Mouse (Mus musculus) Patski (cell line): ENCODE measurements around the gene Msrb3. TPM values are rescaled to one million over a fixed set of nuclear protein-coding genes. Genes with fewer than 3 reads are reported as not detected.
A peak's percentile ranks its signal among the peaks of the same experiment; 100 is the strongest.

ENCODE experiments used
- ATAC-seq: fragments of 100-300 bp; one replicate; pipeline ENCODE4 v1.8.0; 2021
- CTCF ChIA-PET: fragments of 350-600 bp; sonication (Branson Sonifier 250); formaldehyde crosslinking; loops from one replicate; lab custom pipeline; 2022; ENCODE audit warnings: inconsistent platforms; lab: Charles Lee
- POLR2A ChIA-PET: fragments of 350-600 bp; sonication (Branson Sonifier 250); formaldehyde crosslinking; loops from one replicate; lab custom pipeline; 2022; ENCODE audit warnings: antibody characterized with exemption, inconsistent platforms; lab: Charles Lee
- DNase-seq: peaks from one replicate; pipeline ENCODE4 v3.0.0-alpha.2; 2011; ENCODE audit warnings: low read depth, low spot score
- H3K27me3 ChIP-seq: fragments of 371-371 bp; one replicate; pipeline ENCODE4 v1.5.1; 2021
- CTCF ChIP-seq: fragments of 100-300 bp; IDR thresholded peaks from one replicate; pipeline ENCODE4 v1.5.1; 2021
- in situ Hi-C: fragments of 300-500 bp; cut with MboI; formaldehyde crosslinking; loops from 3 replicates; pipeline ENCODE4 v1.11.1; 2018; ENCODE audit warnings: low pct_unique_long_range_greater_than_20kb, mixed read lengths
- polyA plus RNA-seq: library from polyadenylated mRNA; unstranded; gene quantifications from one replicate; pipeline ENCODE4 v1.2.3, GENCODE M21; 2021

Msrb3 gene
- polyA plus RNA-seq, 1 experiment from 2014 or later, result 36.9 TPM

DNA sequence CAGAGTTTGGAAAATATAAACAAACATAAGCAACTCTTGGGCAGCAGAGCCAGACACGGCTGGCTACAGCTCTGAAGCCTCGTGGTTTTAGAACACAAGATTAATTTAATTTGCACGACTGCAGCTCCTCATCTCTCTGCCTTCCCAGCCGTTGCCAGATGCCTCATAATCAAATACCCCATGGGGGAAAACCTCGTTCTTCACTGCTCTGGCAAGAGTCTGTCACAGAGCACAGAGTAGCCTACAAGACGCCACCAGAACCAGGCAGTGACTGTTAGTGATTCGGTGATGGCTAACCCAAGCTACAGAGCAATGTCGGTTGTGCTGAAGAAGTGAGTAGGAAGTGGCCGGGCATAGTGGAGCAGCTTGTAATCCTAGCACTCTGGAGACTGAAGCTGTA is 2.8 kb upstream of the Msrb3 start:
- in situ Hi-C loops, result no loop called here
- DNase-seq (no peak), ATAC-seq (no peak)
- no peak for TF ChIP-seq CTCF
- ChIA-PET CTCF (no interaction called here), POLR2A (no interaction called here)
- H3K27me3 ChIP-seq, result no peaks in the 10 kb centered on the region

DNA sequence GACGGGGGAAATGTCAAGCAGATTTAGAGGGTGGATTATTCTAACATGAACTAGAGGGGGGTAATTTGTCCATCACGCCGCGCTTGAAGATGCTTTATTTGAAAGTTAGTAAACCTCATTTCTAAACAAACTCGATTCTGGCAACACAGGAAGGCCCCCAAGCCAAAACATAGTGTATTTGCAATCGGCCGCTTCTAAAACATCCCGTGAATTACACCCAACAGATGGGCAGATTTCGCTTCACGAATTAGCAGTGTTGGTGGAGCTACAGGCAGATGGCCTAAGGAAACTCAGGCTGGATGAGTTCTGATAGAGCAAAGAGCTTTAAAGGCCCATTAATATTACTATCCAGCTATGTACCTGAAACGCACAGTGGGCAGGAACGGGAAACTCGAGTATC is 1.2 kb upstream of the Msrb3 start:
- DNase-seq (no peak), ATAC-seq (no peak)
- in situ Hi-C loops, result no loop called here
- no peaks in the 10 kb centered on the region for H3K27me3 ChIP-seq
- TF ChIP-seq CTCF, result no peak
- POLR2A ChIA-PET, result interaction anchor here (0.6 to 0.7 kb wide), 2 partner anchors 295 to 363 kb away, joined by 3 read pairs; no protein-coding TSS in a partner anchor
- CTCF ChIA-PET, result interaction anchor here (1.4 to 2.0 kb wide), 3 partner anchors 12 to 133 kb away, joined by 4 to 5 read pairs (median 4); no protein-coding TSS in a partner anchor

DNA sequence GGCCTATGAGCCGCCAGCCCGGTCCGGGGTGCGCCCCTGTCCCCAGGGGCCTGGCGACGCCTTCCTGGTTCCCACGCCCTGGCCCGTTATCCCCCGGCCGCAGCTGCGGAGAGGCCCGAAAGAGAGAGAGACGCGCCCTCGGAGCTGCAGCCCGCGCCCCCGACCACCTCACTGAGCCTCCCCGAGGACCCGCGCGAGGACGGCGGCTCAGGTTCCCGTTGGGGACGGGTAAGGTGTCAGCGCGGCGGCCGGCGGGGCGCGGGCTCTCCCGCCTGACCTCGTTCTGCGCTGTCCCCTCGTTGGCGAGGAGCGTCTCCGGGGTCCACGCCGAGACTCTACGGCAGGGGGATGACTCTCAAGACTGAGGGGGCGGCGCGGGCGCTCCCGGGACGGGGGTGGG is 544 bp downstream of the Msrb3 start:
- POLR2A ChIA-PET, result interaction anchor here (0.7 kb wide), 1 partner anchor 243 kb away, joined by 3 read pairs; no protein-coding TSS in a partner anchor
- peak; percentile 58 for ATAC-seq
- CTCF ChIA-PET, result no interaction called here
- no peaks in the 10 kb centered on the region for H3K27me3 ChIP-seq
- in situ Hi-C loops, result no loop called here
- no peak for DNase-seq
- TF ChIP-seq CTCF, result no peak

DNA sequence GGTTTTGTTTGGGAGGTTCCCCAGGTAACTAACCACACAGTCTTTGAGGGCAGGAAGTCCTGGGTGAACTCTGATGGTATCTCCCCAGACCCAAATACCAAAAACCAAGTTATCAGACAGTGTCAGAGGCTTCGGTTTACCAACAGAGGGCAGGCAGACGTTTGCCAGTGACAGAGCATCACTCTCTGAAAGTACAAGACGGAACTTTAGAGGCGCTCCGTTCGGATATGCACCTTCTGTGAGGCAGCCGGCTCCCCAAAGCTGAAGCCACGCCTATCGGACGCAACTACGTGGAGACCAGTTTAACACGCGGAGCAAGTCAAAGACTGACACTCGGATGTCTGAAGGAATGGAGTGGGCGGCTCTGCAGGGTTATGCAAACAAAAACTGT is 3.0 kb downstream of the Msrb3 start:
- no peaks in the 10 kb centered on the region for H3K27me3 ChIP-seq
- DNase-seq (no peak), ATAC-seq (no peak)
- POLR2A ChIA-PET, result no interaction called here
- in situ Hi-C loops, result no loop called here
- no peak for TF ChIP-seq CTCF
- CTCF ChIA-PET, result interaction anchor here (0.9 to 3.4 kb wide), 2 partner anchors 17 to 20 kb away, joined by 4 to 18 read pairs; no protein-coding TSS in a partner anchor

GRCm38 (mm10) chr10:120894978-120895898 is 3.7 kb downstream of the Msrb3 start:
- TF ChIP-seq CTCF, result no peak
- ATAC-seq (no peak), DNase-seq (no peak)
- in situ Hi-C loops, result no loop called here
- ChIA-PET CTCF (interaction anchor here (0.8 to 3.4 kb wide), 3 partner anchors 13 to 19 kb away, joined by 3 to 18 read pairs (median 4); no protein-coding TSS in a partner anchor), POLR2A (interaction anchor here (0.5 to 0.6 kb wide), 2 partner anchors 107 to 615 kb away, joined by 3 to 4 read pairs; no protein-coding TSS in a partner anchor)
- H3K27me3 ChIP-seq, result no peaks in the 10 kb centered on the region

- in situ Hi-C loops, result no loop called here
- TF ChIP-seq CTCF, result no peak
- POLR2A ChIA-PET, result no interaction called here
- ATAC-seq, result no peak
- DNase-seq, result no peak
- CTCF ChIA-PET, result interaction anchor here (3.4 kb wide), 1 partner anchor 18 kb away, joined by 18 read pairs; no protein-coding TSS in a partner anchor
- no peaks in the 10 kb centered on the region for H3K27me3 ChIP-seq
Measured at GRCm38 (mm10) chr10:120893938-120894337, 5.0 kb downstream of the Msrb3 start.

DNA sequence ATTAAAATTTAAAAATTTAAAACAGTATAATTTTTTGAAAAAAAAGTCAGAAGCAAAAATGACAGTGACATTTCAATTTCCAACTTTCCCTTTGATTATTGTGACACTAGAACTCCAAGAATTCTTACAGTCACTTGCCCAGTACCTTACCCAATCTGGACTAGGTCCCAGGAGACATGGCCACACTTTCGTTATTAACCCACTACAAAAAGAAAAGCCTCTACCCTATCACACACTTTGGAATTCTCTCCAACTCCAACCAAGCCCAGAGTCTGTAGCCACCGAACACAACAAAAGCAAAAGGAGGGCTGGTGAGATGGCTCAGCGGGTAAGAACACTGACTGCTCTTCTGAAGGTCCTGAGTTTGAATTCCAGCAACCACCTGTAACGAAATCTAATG is 7.8 kb downstream of the Msrb3 start:
- CTCF ChIA-PET, result interaction anchor here (0.8 to 2.1 kb wide), 2 partner anchors 13 to 15 kb away, joined by 3 to 9 read pairs; no protein-coding TSS in a partner anchor
- no peak for TF ChIP-seq CTCF
- ATAC-seq (no peak), DNase-seq (no peak)
- in situ Hi-C loops, result no loop called here
- no peaks in the 10 kb centered on the region for H3K27me3 ChIP-seq
- POLR2A ChIA-PET, result no interaction called here

GRCm38 (mm10) chr10:120890592-120890991 is 8.3 kb downstream of the Msrb3 start:
- DNase-seq, result no peak
- ChIA-PET POLR2A (no interaction called here), CTCF (interaction anchor here (0.8 to 2.1 kb wide), 2 partner anchors 14 to 15 kb away, joined by 3 to 9 read pairs; no protein-coding TSS in a partner anchor)
- in situ Hi-C loops, result no loop called here
- no peak for TF ChIP-seq CTCF
- no peaks in the 10 kb centered on the region for H3K27me3 ChIP-seq
- ATAC-seq, result no peak

GRCm38 (mm10) chr10:120888531-120888930 is 10.4 kb downstream of the Msrb3 start:
- no peaks in the 10 kb centered on the region for H3K27me3 ChIP-seq
- TF ChIP-seq CTCF, result no peak
- DNase-seq (no peak), ATAC-seq (no peak)
- CTCF ChIA-PET, result interaction anchor here (1.6 to 2.0 kb wide), 2 partner anchors 12 to 145 kb away, joined by 8 to 9 read pairs; partner anchors contain the start of gene Wif1
- POLR2A ChIA-PET, result no interaction called here
- in situ Hi-C loops, result no loop called here

DNA sequence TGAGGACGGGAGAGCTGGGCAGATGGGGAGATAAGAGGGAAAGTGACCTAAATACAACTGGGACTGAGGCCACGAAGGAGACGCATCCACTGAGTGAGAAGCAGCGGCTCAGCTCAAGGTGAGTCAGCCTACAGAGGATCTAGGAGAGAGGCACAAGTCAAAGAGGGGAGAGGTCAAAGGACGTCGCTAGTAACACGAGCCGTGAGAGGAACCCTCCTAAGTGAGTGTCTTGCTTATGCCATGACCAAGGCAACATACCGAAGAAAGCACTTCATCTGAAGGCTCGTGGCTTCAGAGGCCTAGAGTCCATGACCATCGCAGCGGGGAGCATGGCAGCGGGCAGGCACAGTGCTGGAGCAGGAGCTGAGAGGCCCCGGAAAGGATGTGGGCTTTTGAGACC is 14.7 kb downstream of the Msrb3 start:
- in situ Hi-C loops, result no loop called here
- POLR2A ChIA-PET, result no interaction called here
- DNase-seq (no peak), ATAC-seq (no peak)
- TF ChIP-seq CTCF, result no peak
- H3K27me3 ChIP-seq, result no peaks in the 10 kb centered on the region
- CTCF ChIA-PET, result no interaction called here

GRCm38 (mm10) chr10:120883732-120884131 is 15.2 kb downstream of the Msrb3 start:
- H3K27me3 ChIP-seq, result no peaks in the 10 kb centered on the region
- DNase-seq (no peak), ATAC-seq (no peak)
- ChIA-PET CTCF (no interaction called here), POLR2A (no interaction called here)
- no peak for TF ChIP-seq CTCF
- in situ Hi-C loops, result no loop called here
